Mouse (Mus musculus) left cerebral cortex, adult 2 months (tissue): Measurements from ENCODE around the gene Hamp. TPM values are rescaled to one million over a fixed set of nuclear protein-coding genes. Genes with fewer than 3 reads are reported as not detected.
"Not testable (repeated sequence)": the region's sequence is repeated elsewhere in the genome, so short reads cannot be mapped to it uniquely, and the experiment has no call there.

Experiments
- DNase-seq, 2 experiments: peaks; one replicate each; pipeline ENCODE4 v3.0.0; 2021 to 2022; ENCODE audit warnings: low spot score in 2 of 2, mixed read lengths in 1 of 2; ENCODE audit errors: extremely low spot score in 1 of 2
- H3K27ac ChIP-seq: fragments of 200-600 bp; 2 replicates; pipeline ENCODE4 v1.8.1; 2022
- H3K4me3 ChIP-seq: fragments of 200-600 bp; 2 replicates; pipeline ENCODE4 v1.8.1; 2022
- CTCF ChIP-seq: fragments of 200-600 bp; IDR thresholded peaks from 2 replicates; pipeline ENCODE4 v1.8.1; 2022; ENCODE audit warnings: antibody characterized with exemption, mild to moderate bottlenecking, moderate library complexity
- intact Hi-C: fragments of 180-260 bp; cut with DNase I; formaldehyde crosslinking; loops from one replicate; pipeline ENCODE4 v1.15.1; 2025
- total RNA-seq, 2 experiments: library from RNA; stranded (reverse); gene quantifications; 2 replicates each; pipeline ENCODE4 v1.2.3; 2021

The Hamp gene
- total RNA-seq, 2 experiments from 2014 or later: not detected

GRCm38 (mm10) chr7:30924071-30924470 is 19.8 kb downstream of the Hamp start:
- TF ChIP-seq CTCF: no peak
- H3K27ac ChIP-seq: no peak overlapping the region
- intact Hi-C loops: no loop called here
- no peak overlapping the region for H3K4me3 ChIP-seq
- no peak for DNase-seq

DNA sequence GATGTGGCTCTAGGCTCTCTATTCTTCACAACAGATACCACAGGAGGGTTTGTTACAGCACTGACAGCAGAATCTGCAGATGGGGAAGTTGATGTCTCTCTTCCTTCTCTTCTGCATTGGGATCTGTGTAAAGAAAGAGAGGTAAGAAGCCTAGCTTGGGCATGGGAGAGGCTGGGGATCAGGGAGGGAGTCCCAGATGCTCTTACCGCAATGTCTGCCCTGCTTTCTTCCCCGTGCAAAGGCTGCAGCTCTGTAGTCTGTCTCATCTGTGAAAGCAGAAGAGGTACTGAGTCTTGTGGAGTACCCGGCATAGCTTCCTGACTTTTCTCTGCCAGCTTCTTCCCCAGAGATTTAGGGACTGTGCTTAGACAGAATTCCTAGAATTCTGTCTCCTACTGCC is 21.3 kb downstream of the Hamp start:
- intact Hi-C loops, H3K4me3 ChIP-seq, H3K27ac ChIP-seq, DNase-seq: not testable (repeated sequence)

GRCm38 (mm10) chr7:30920217-30920616 is 23.6 kb downstream of the Hamp start:
- H3K27ac ChIP-seq: no peak overlapping the region
- H3K4me3 ChIP-seq: no peak overlapping the region
- no peak for DNase-seq
- TF ChIP-seq CTCF: no peak
- intact Hi-C loops: no loop called here

DNA sequence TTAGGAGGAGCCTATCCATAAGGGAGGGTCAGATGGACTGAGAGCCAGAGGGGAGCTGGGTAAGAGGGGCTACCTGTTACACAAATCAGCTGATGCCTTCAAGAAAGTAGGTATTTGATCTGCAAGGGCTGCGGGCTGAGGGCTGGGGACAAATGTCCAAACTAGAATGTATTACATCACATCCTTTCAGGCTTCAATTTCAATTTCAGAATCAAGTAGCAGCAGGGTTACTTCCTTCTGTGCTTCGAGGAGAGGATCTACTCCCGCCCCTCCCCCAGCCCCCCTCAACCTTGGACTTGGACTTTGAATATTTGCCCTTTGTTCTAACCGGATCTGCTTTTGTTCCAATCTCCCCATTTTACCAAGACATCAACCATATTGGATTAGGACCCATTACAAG is 26.6 kb downstream of the Hamp start:
- no peak for DNase-seq
- intact Hi-C loops: no loop called here
- H3K4me3 ChIP-seq: 0 out of 2 replicates have a peak overlapping the region, but pooled peaks have one; percentile 2
- TF ChIP-seq CTCF: no peak
- peak overlapping the region; percentile 54 for H3K27ac ChIP-seq

DNA sequence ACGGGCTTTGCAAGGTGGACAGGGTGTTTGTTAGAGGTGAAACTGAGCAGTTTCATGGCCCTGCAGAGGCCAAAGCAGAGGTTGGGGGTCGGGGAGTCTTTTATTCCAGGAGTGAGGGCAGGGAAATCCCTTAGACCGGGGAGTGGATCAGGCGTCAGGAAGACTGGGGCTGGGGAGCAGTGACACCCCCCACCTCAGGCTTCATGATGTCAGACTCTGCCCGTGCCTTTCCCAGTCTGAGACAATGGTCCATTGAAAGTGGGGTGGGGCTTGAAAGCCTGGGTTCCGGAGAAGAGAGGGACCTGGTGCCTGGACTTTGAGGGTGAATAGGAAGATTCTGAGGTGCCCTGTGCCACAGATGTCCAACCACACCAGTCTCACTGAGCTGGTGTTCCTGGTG is 27.1 kb downstream of the Hamp start:
- Histone ChIP-seq H3K4me3 (0 out of 2 replicates have a peak overlapping the region, but pooled peaks have one; percentile 2), H3K27ac (peak overlapping the region; percentile 61)
- intact Hi-C loops: no loop called here
- no peak for DNase-seq
- TF ChIP-seq CTCF: no peak

GRCm38 (mm10) chr7:30914732-30915131 is 29.1 kb downstream of the Hamp start, which contains the start of gene Mag:
Mag (minus strand) TSS chr7:30914873.
- intact Hi-C loops: no loop called here
- DNase-seq: peak in 1 of 2 experiments; percentile 39
- Histone ChIP-seq H3K27ac (peak within 1 kb of the TSS; percentile 56; the same call in 1 of the 2 replicates), H3K4me3 (peak within 1 kb of the TSS; percentile 13)
- TF ChIP-seq CTCF: no peak

GRCm38 (mm10) chr7:30909773-30910172 is 34.1 kb downstream of the Hamp start:
- intact Hi-C loops: no loop called here
- no peak for TF ChIP-seq CTCF
- Histone ChIP-seq H3K27ac (no peak overlapping the region), H3K4me3 (no peak overlapping the region)
- no peak for DNase-seq

DNA sequence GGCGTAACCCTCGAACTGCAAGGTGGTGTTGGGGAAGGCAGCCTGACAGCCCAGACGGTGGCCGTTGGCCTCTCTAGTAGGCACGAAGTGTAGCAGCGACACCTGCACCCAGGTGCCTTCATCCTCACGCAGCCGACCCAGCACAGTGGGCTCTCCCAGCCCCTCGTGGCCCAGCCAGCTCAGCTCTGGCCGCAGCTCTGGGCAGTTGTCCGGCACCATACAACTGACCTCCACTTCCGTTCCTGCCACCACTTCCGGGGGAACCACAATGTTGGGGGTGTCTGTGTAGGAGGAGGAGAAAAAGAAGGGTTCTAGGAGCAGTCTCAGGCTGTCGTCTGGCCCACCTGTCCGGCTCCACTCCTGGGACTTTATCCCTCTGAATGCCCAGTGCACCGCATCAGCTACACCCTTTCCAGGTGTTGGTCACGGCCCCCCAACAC is 34.8 kb downstream of the Hamp start:
- Histone ChIP-seq H3K4me3 (no peak overlapping the region), H3K27ac (no peak overlapping the region)
- TF ChIP-seq CTCF: no peak
- no peak for DNase-seq
- intact Hi-C loops: no loop called here

- no peak overlapping the region for H3K27ac ChIP-seq
- H3K4me3 ChIP-seq: no peak overlapping the region
- TF ChIP-seq CTCF: no peak
- DNase-seq: no peak
- intact Hi-C loops: no loop called here
These were observed 35.4 kb downstream of the Hamp start for GRCm38 (mm10) chr7:30908277-30908991.

- intact Hi-C loops: loop anchor here (2.0 to 5.0 kb wide), 2 partner anchors 31 to 307 kb away; partner anchors contain the start of gene Zbtb32
- no peak overlapping the region for H3K27ac ChIP-seq
- peak; percentile 24 to 46 for DNase-seq
- H3K4me3 ChIP-seq: no peak overlapping the region
- peak; percentile 72 for TF ChIP-seq CTCF
These were observed 39.8 kb downstream of the Hamp start for GRCm38 (mm10) chr7:30904042-30904441.

DNA sequence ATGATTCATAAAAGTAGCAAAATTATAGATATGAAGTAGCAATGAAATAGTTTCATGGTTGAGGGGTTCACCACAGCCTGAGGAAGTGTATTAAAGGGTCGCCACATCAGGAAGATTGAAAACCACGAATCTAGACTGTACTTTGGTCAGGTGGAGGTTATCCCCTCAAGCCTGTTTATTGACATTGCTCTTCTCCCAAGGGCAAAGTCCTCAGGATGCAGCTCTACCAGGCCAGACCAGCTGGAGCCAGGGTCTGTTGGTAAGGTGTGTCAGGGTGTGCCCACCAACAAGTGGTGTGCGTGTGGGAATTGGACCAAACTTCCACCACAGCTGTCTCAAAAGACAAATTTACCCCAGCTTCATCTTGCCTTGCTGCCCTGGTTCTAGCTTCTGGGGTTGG is 48.6 kb downstream of the Hamp start:
- intact Hi-C loops: no loop called here
- DNase-seq: no peak
- TF ChIP-seq CTCF: no peak
- Histone ChIP-seq H3K27ac (no peak overlapping the region), H3K4me3 (no peak overlapping the region)

DNA sequence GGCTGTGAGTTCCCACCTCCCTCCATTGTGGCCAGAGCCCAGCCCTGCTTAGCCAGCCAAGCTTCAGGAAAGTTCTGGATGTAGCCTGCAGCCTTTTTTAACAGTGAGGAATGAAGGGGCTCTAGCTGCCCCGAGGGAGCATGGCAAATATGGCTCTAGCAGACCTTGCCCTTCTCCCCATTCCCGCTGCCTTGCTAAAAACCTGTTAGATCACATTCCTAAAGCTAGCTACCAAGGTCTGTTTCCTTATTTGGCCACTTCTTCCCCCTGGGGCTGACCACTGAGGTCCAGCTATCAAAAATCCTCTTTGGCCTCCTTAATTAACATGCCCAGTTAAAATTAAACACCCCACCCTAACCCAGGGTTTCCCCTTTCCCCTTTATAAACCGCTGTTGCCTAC is 51.3 kb downstream of the Hamp start:
- Histone ChIP-seq H3K4me3 (no peak overlapping the region), H3K27ac (no peak overlapping the region)
- no peak for DNase-seq
- intact Hi-C loops: no loop called here
- TF ChIP-seq CTCF: no peak

Other genes starting within 250 kb of the Hamp start
- gene 2200002J24Rik, start 245.1 kb downstream of the Hamp start, total RNA-seq: not detected
- under 1 TPM; 0.70 TPM for gene Atp4a, start 231.8 kb downstream of the Hamp start, total RNA-seq
- gene Tmem147, start 214.5 kb downstream of the Hamp start, total RNA-seq: 100 to 1,000 TPM; 119 to 127 TPM
- gene Gapdhs, start 200.4 kb downstream of the Hamp start, total RNA-seq: not detected
- gene Sbsn, start 192.6 kb downstream of the Hamp start, total RNA-seq: 1 to 10 TPM; 7.8 to 8.7 TPM
- 1 to 10 TPM; 1.9 to 2.1 TPM for gene Dmkn, start 180.3 kb downstream of the Hamp start, total RNA-seq
- gene Krtdap, start 156.1 kb downstream of the Hamp start, total RNA-seq: not detected
- gene Ffar2, start 120.3 kb downstream of the Hamp start, total RNA-seq: not detected
- gene Ffar3, start 87.9 kb downstream of the Hamp start, total RNA-seq: not detected
- not detected for gene Ffar1, start 82.5 kb downstream of the Hamp start, total RNA-seq
- not detected for gene Cd22, start 63.7 kb downstream of the Hamp start, total RNA-seq
- 10 to 100 TPM; 91.1 to 93.1 TPM for gene Mag, start 29.2 kb downstream of the Hamp start, total RNA-seq
- not detected for gene Hamp2, start 19.4 kb downstream of the Hamp start, total RNA-seq
- gene Usf2, start 12.8 kb upstream of the Hamp start, total RNA-seq: 100 to 1,000 TPM; 131 to 134 TPM
- 10 to 100 TPM; 10.1 to 10.2 TPM for gene Lsr, start 29.4 kb upstream of the Hamp start, total RNA-seq
- gene Fam187b, start 29.8 kb upstream of the Hamp start, total RNA-seq: under 1 TPM; 0.23 to 0.38 TPM
- 10 to 100 TPM; 34.1 to 39.0 TPM for gene Fxyd5, start 98.4 kb upstream of the Hamp start, total RNA-seq
- 100 to 1,000 TPM; 174 to 184 TPM for gene Fxyd7, start 107.4 kb upstream of the Hamp start, total RNA-seq
- 10 to 100 TPM; 72.8 to 79.1 TPM for gene Fxyd1, start 113.2 kb upstream of the Hamp start, total RNA-seq
- gene Lgi4, start 115.3 kb upstream of the Hamp start, total RNA-seq: 10 to 100 TPM; 28.9 to 34.1 TPM
- not detected for gene Fxyd3, start 132.7 kb upstream of the Hamp start, total RNA-seq
- 1 to 10 TPM; 2.5 to 8.3 TPM for gene Hpn, start 171.3 kb upstream of the Hamp start, total RNA-seq
- 100 to 1,000 TPM; 737 to 759 TPM for gene Scn1b, start 183.0 kb upstream of the Hamp start, total RNA-seq
- 100 to 1,000 TPM; 107 to 118 TPM for gene Gramd1a, start 211.9 kb upstream of the Hamp start, total RNA-seq